Mouse (Mus musculus) ES-E14 (cell line): ENCODE data around the gene Fez2. TPM values are rescaled to one million over a fixed set of nuclear protein-coding genes. Genes with fewer than 3 reads are reported as not detected.

Source experiments
- DNase-seq: peaks from one replicate; pipeline ENCODE4 v3.0.0-alpha.2; 2013; ENCODE audit warnings: low read depth, low spot score
- H3K27ac ChIP-seq: 2 replicates; pipeline ENCODE4 v1.5.1; 2012; ENCODE audit warnings: low read depth, mild to moderate bottlenecking, low read length, moderate library complexity, mixed read lengths; ENCODE audit not compliant: poor library complexity, insufficient read depth, severe bottlenecking
- H3K36me3 ChIP-seq: 2 replicates; pipeline ENCODE4 v1.6.1; 2012; ENCODE audit warnings: mild to moderate bottlenecking, low read length, moderate library complexity, mixed read lengths; ENCODE audit not compliant: control insufficient read depth, poor library complexity, insufficient read depth, severe bottlenecking
- H3K4me1 ChIP-seq, 2 experiments: fragments of 150-350 bp in 1 of 2; sonication (generic) in 1 of 2; 2 replicates each; pipeline ENCODE4 v1.6.1; 2012; ENCODE audit warnings: low read length in 2 of 2, mild to moderate bottlenecking in 1 of 2, mixed read lengths in 1 of 2; ENCODE audit not compliant: control insufficient read depth in 2 of 2, insufficient read depth in 2 of 2, poor library complexity in 1 of 2
- H3K4me3 ChIP-seq, 2 experiments: fragments of 150-350 bp in 1 of 2; sonication (generic) in 1 of 2; 2 replicates each; pipeline ENCODE4 v1.5.1; 2012; ENCODE audit warnings: low read length in 2 of 2, low read depth in 1 of 2, mild to moderate bottlenecking in 1 of 2, mixed read lengths in 1 of 2; ENCODE audit not compliant: insufficient read depth in 1 of 2, poor library complexity in 1 of 2, severe bottlenecking in 1 of 2
- H3K9ac ChIP-seq: 2 replicates; pipeline ENCODE4 v1.6.1; 2012; ENCODE audit warnings: low read depth, mild to moderate bottlenecking, low read length, mixed read lengths; ENCODE audit not compliant: poor library complexity, insufficient read depth, severe bottlenecking
- H3K9me3 ChIP-seq: fragments of 150-350 bp; sonication (generic); 2 replicates; pipeline ENCODE4 v1.6.1; 2012; ENCODE audit warnings: low read depth, mild to moderate bottlenecking, low read length; ENCODE audit not compliant: control insufficient read depth, insufficient read depth
- CHD2 ChIP-seq: IDR thresholded peaks from 2 replicates; pipeline ENCODE4 v1.6.1; 2014; ENCODE audit warnings: mild to moderate bottlenecking, low read depth, low read length, inconsistent platforms
- HCFC1 ChIP-seq: IDR thresholded peaks from 2 replicates; pipeline ENCODE4 v1.6.1; 2012; ENCODE audit warnings: low read length, inconsistent platforms, borderline replicate concordance; ENCODE audit not compliant: insufficient read depth
- MAFK ChIP-seq: IDR thresholded peaks from 2 replicates; pipeline ENCODE4 v1.6.1; 2014; ENCODE audit warnings: mild to moderate bottlenecking, low read depth, low read length, inconsistent platforms; ENCODE audit not compliant: insufficient read depth
- ZC3H11A ChIP-seq: IDR thresholded peaks from 2 replicates; pipeline ENCODE4 v1.6.1; 2012; ENCODE audit warnings: low read depth, mild to moderate bottlenecking, inconsistent platforms, low read length, borderline replicate concordance
- ZNF384 ChIP-seq: IDR thresholded peaks from 2 replicates; pipeline ENCODE4 v1.6.1; 2012; ENCODE audit warnings: low read depth, low read length, inconsistent platforms
- in situ Hi-C, 2 experiments: fragments of 600-800 bp; cut with MboI; formaldehyde crosslinking; loops; one replicate each; pipeline ENCODE4 v1.15.1; 2025; ENCODE audit warnings: low sequenced_read_pairs in 2 of 2, inconsistent platforms in 1 of 2; ENCODE audit not compliant: unreplicated experiment in 2 of 2
- total RNA-seq: library from RNA; depleted of rRNA; stranded (reverse); fragments of 300-350 nt; gene quantifications from 2 replicates; pipeline ENCODE4 v1.2.3, GENCODE M21; 2012

Gene Fez2
- total RNA-seq, 1 experiment, result 38.2 TPM

- Histone ChIP-seq H3K36me3 (no peaks in the 10 kb centered on the region), H3K9ac (no peak overlapping the region), H3K27ac (no peak overlapping the region), H3K4me3 (no peak overlapping the region), H3K4me1 (no peaks in the 10 kb centered on the region), H3K9me3 (no peaks in the 10 kb centered on the region)
- no peak for DNase-seq
- in situ Hi-C loops, result loop anchor here (10.0 to 25.0 kb wide), 2 partner anchors 407 to 415 kb away; no protein-coding TSS in a partner anchor
- TF ChIP-seq MAFK, result no peak
- no peak for TF ChIP-seq ZNF384
- TF ChIP-seq HCFC1, result no peak
- TF ChIP-seq ZC3H11A, result no peak
- no peak for TF ChIP-seq CHD2
These were observed 33.9 kb upstream of the Fez2 start for GRCm38 (mm10) chr17:78451886-78452285.

- Histone ChIP-seq H3K4me3 (no peak overlapping the region), H3K4me1 (no peaks in the 10 kb centered on the region), H3K36me3 (no peaks in the 10 kb centered on the region), H3K9ac (no peak overlapping the region), H3K27ac (no peak overlapping the region), H3K9me3 (no peaks in the 10 kb centered on the region)
- no peak for DNase-seq
- TF ChIP-seq HCFC1 (no peak), MAFK (no peak), ZNF384 (no peak), CHD2 (no peak), ZC3H11A (no peak)
- in situ Hi-C loops, result loop anchor here (10.0 to 25.0 kb wide), 2 partner anchors 407 to 414 kb away; no protein-coding TSS in a partner anchor
These were observed 33.4 kb upstream of the Fez2 start for GRCm38 (mm10) chr17:78451332-78451793.

- H3K36me3 ChIP-seq, result no peaks in the 10 kb centered on the region
- no peak overlapping the region for H3K9ac ChIP-seq
- no peak overlapping the region for H3K4me3 ChIP-seq
- TF ChIP-seq HCFC1 (no peak), ZC3H11A (no peak), MAFK (no peak), CHD2 (no peak), ZNF384 (no peak)
- no peaks in the 10 kb centered on the region for H3K9me3 ChIP-seq
- no peak for DNase-seq
- H3K27ac ChIP-seq, result no peak overlapping the region
- H3K4me1 ChIP-seq, result no peaks in the 10 kb centered on the region
- in situ Hi-C loops, result loop anchor here (10.0 to 25.0 kb wide), 2 partner anchors 405 to 412 kb away; no protein-coding TSS in a partner anchor
These were observed 31.8 kb upstream of the Fez2 start for GRCm38 (mm10) chr17:78449635-78450197.

- H3K27ac ChIP-seq, result no peak overlapping the region
- in situ Hi-C loops, result no loop called here
These were observed 26.9 kb upstream of the Fez2 start for GRCm38 (mm10) chr17:78444826-78445225.

More at GRCm38 (mm10) chr17:78444826-78445225, 26.9 kb upstream of the Fez2 start:
- TF ChIP-seq HCFC1 (no peak), ZC3H11A (no peak), MAFK (no peak), ZNF384 (no peak), CHD2 (no peak)
- no peak for DNase-seq
- no peaks in the 10 kb centered on the region for H3K36me3 ChIP-seq
- no peak overlapping the region for H3K9ac ChIP-seq
- no peak overlapping the region for H3K4me3 ChIP-seq
- no peaks in the 10 kb centered on the region for H3K4me1 ChIP-seq
- no peaks in the 10 kb centered on the region for H3K9me3 ChIP-seq
